Mouse (Mus musculus): Measurements from ENCODE around the gene Jsrp1. TPM values are rescaled to one million over a fixed set of nuclear protein-coding genes. Genes with fewer than 3 reads are reported as not detected.
A peak's percentile ranks its signal among the peaks of the same experiment; 100 is the strongest.

The Jsrp1 gene
- polyA plus RNA-seq (2012; ENCODE audit: insufficient read depth, insufficient read length, missing spikeins) = 2.4 and 4.9 TPM in 2 replicates

DNA sequence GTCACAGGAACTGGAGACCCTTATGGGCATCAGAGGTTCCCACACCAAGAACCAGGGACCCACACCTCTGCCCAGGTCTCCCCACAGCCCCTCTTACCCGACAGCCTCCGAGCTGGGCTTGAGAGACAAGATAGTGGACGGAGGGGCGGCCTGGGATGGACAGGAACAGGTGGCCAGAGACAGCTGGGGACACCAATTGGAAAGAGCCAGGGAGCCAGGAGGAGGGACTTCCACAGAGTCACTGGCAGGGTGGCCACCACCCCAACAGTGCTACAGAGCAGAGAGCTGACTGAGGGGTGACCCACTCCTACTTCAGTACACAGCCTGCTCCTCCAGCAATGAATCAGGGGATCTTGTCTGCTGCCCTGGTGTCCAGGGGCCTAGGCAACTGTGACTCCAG, at the start of gene Jsrp1:
Gene Jsrp1 (minus strand): TSS at position 133 of the 400 bp plus-strand sequence.
- H3K4me3 ChIP-seq (ENCODE audit: insufficient read depth, low read depth, low read length) = no peak within 1 kb of the TSS
- no peak within 1 kb of the TSS for H3K27ac ChIP-seq (replicated peaks; ENCODE audit: low read depth, low read length)
- H3K4me1 ChIP-seq (ENCODE audit: control insufficient read depth, insufficient read depth, insufficient read length, low read length) = no peaks in the 10 kb centered on the region

DNA sequence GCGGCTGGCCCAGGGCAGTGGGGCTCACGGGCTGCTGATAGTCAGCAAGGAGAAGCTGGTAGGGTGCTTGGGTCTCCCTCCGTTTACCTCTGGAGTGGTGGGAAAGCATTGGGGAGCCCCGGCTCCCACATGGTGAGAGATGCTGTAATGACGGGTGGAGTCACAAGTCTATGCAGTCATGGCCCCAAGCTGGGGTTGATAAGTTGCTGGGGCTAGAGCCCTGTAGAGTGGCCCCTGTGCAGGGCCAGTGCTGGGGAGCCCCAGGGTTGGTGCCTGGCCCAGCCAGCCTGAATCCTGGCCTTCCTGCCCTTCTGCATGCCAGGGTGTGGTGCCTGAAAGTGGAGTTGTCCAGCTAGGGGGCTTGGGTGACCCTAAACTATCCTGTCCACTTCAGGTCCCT, 49.0 kb upstream of the Jsrp1 start:
- Histone ChIP-seq H3K4me3 (ENCODE audit: insufficient read depth, low read depth, low read length) (no peak overlapping the region), H3K27ac (replicated peaks; ENCODE audit: low read depth, low read length) (no peak overlapping the region), H3K4me1 (ENCODE audit: control insufficient read depth, insufficient read depth, insufficient read length, low read length) (no peaks in the 10 kb centered on the region)

DNA sequence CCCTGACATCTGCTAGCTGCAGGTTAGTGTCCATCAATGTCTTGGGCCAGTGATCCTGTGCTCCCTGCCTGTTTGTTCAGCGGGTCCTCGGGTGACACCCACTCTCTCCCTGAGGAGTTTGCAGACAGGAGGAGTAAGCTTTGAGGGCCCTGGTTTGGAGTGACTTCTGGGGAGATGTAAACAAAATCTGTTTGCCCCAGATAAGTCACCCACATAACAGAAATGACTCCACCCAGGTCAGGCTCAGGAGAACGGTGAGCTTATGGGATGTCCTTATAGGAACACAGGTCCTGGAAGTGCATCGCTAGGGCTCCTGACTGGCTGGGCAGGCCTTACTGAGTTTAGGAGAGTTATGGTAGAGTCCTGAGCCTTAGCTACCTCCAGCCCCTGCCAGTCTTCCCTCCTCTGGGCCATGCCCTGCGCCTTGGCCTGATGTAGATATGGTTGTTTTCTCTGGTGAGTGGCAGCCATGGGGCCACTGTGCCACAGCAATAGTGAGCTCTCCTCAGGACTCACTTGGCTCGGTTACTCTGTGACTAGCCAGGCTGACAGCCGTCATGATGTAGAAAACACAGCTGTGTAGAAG, 45.1 kb upstream of the Jsrp1 start:
- Histone ChIP-seq H3K27ac (replicated peaks; ENCODE audit: low read depth, low read length) (no peak overlapping the region), H3K4me3 (ENCODE audit: insufficient read depth, low read depth, low read length) (no peak overlapping the region), H3K4me1 (ENCODE audit: control insufficient read depth, insufficient read depth, insufficient read length, low read length) (peaks cover 6% of the 10 kb centered on the region)

DNA sequence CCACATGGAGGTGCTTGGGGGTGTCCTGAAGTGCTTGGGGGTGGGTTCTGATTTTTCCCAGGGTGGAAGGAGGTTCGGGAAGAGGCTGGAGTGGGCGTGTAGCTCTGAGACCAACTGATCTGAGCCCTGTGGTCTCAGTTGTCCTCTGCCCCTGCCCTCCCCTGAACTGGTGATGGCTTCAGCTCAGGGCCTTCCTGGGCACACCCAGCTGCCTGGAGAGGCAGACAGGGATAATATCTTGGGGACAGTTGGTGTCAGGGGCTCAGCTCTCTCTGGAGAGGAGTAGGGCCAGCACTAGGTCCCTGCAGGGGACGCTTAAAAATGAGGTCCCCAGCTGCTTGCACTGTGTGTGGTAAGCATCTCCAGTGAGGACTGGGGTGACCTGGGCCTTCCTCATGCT, 44.5 kb upstream of the Jsrp1 start:
- Histone ChIP-seq H3K4me1 (ENCODE audit: control insufficient read depth, insufficient read depth, insufficient read length, low read length) (peaks cover 6% of the 10 kb centered on the region), H3K27ac (replicated peaks; ENCODE audit: low read depth, low read length) (no peak overlapping the region), H3K4me3 (ENCODE audit: insufficient read depth, low read depth, low read length) (no peak overlapping the region)

DNA sequence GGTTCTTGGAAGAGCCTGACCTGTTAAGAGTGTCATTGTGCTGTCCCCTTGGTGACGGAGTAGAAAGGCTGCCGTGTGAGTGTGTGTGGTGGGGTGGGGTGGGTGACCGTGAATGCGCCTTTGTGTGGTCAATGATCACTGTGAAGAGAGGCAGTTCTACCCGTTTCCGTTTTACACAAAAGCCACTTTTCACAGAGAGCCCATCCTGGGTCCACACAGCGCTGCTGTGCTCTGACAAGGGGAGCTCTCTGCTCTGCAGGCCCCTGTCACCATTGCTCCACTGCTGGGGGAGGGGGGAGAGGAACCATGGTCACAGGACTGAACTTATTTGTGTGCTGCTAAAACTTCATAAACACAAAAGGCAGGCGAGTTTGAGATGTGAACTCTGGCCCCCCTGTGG, 44.1 kb upstream of the Jsrp1 start:
- peaks cover 6% of the 10 kb centered on the region for H3K4me1 ChIP-seq (ENCODE audit: control insufficient read depth, insufficient read depth, insufficient read length, low read length)
- no peak overlapping the region for H3K27ac ChIP-seq (replicated peaks; ENCODE audit: low read depth, low read length)
- H3K4me3 ChIP-seq (ENCODE audit: insufficient read depth, low read depth, low read length) = no peak overlapping the region

DNA sequence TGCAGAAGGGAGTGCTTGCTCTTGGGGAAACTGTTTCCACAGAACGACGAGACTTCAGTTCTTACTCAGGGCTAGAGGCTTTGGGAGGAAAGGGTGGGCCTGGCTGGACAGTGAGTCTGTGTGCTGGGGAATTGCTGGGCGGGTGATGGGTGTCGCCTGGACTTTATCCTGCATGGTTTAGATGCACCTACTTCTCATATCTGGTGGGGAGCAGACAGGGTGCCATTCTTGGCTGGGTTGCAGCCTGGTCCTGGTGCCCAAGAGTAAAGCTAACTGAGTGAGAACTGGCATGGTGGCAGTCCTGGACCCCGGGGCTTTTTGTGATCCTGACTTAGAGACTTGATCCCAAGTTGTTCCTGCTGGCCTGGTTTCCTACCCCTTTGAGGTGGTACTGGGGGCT, 43.6 kb upstream of the Jsrp1 start:
- no peak overlapping the region for H3K27ac ChIP-seq (replicated peaks; ENCODE audit: low read depth, low read length)
- H3K4me1 ChIP-seq (ENCODE audit: control insufficient read depth, insufficient read depth, insufficient read length, low read length) = peaks cover 6% of the 10 kb centered on the region

DNA sequence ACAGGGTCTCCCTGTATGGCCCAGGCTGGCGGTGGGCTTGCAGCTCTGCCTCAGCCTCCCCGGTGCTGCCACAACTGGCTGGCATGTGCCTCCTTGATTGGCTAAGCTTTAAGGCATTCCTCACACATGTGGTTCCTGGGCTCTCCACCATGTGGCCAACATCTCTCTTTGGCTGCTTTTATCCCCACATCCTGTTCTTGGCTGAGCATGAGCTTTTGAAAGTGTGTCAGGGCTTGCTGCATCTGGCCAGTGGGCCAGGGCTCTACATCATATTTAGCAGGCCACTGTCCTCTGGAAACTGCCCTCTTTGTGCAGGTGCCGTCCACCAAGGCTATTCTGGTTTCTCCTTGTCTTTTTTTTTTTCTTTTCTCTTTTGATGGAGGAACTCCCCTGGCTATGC, 43.0 kb upstream of the Jsrp1 start:
- H3K27ac ChIP-seq (replicated peaks; ENCODE audit: low read depth, low read length) = no peak overlapping the region
- 0 out of 2 replicates have a peak overlapping the region, but pooled peaks have one; percentile 2 for H3K4me3 ChIP-seq (ENCODE audit: insufficient read depth, low read depth, low read length)
- H3K4me1 ChIP-seq (ENCODE audit: control insufficient read depth, insufficient read depth, insufficient read length, low read length) = peaks cover 6% of the 10 kb centered on the region

More for the DNA sequence above, 43.6 kb upstream of the Jsrp1 start:
- no peak overlapping the region for H3K4me3 ChIP-seq (ENCODE audit: insufficient read depth, low read depth, low read length)

DNA sequence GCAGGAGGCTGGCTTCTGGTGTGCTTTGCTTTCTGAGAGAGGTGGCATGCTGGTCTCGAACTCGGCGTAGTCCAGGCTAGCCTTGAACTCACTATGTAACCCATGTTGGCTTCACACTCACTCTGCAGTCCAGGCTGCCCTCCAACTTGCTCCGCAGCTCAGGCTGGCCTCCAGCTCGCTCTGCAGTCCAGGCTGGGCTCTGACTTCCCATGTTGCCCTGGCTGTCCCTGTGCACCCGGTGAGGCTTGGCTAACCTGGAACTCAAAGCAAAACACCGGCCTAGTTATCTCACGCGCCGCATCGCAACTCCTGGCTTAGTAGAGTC, 42.4 kb upstream of the Jsrp1 start:
- H3K27ac ChIP-seq (replicated peaks; ENCODE audit: low read depth, low read length) = no peak overlapping the region

DNA sequence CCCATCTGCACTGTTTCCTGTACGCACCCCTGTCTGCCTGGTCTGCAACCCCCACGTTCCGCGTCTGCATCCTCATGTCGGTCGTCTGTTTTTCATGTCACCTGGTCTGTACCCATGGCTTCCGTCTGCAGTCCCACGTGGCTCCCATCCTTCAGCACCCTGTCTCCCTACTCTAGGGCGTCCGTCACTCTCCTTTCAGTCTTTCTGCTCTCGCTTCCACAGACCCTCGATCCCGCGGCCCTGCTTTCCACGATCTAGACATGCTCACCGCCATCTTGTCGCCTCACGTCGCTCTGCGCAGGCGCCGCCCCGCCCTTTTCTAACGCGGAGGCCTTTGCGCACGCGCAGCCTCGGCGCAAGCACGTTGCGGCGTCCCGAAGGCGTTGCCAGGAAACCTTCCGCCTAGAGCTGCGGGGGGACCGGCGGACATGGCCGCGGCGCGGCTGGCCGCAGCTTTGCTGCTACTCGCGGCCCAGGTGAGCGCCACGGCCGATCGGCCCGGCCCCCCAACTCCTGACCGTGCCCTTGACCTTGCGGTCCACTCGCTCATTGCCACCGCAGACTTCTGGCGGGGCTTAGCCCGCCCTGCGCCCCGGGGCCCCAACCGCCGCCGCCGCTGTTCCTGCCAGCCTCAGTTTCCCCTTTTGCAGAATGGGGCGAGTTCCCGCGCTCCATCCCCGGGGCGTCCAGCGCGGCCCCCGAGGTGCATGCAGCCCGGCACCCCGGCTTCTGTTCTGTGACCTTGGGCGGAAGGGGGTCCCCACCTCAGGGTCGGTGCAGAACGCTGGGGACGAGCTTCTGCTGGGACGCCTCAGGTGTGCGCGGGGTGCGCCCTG, 41.8 kb upstream of the Jsrp1 start, which contains the start of the genes Lsm7 and Sppl2b:
Gene Lsm7 (minus strand): TSS at position 297 of the 836 bp plus-strand sequence.
Gene Sppl2b (plus strand): TSS at position 363 of the 836 bp plus-strand sequence.
- peak within 1 kb of the TSS; percentile 62 for H3K4me3 ChIP-seq (ENCODE audit: insufficient read depth, low read depth, low read length)
- H3K27ac ChIP-seq (replicated peaks; ENCODE audit: low read depth, low read length) = 0 out of 2 replicates have a peak within 1 kb of the TSS, but pooled peaks have one; percentile 6
- H3K4me1 ChIP-seq (ENCODE audit: control insufficient read depth, insufficient read depth, insufficient read length, low read length) = peaks cover 6% of the 10 kb centered on the region

More for the DNA sequence above, 42.4 kb upstream of the Jsrp1 start:
- Histone ChIP-seq H3K4me3 (ENCODE audit: insufficient read depth, low read depth, low read length) (peak overlapping the region; percentile 62), H3K4me1 (ENCODE audit: control insufficient read depth, insufficient read depth, insufficient read length, low read length) (peaks cover 6% of the 10 kb centered on the region)

DNA sequence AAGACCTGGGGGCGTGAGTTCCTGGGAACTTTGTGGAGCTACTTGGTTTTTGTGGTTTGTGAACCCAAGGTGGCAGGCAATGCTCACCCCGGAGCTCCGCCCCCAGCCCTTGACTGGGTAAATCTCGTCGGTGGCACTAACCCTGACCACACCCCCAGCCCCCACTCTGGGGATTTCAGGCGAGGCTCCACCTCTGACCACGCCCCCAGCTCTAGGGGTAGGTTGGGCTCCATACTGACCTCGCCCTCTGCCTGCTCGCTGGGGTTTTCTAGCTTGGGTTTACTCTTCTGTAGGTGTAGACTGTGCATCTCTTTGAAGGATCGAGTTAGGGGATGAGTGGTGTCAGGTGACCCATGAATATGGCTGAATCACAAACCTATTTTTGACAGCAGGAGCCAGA, 35.3 kb upstream of the Jsrp1 start:
- Histone ChIP-seq H3K4me1 (ENCODE audit: control insufficient read depth, insufficient read depth, insufficient read length, low read length) (no peaks in the 10 kb centered on the region; the same call in 1 of the 2 replicates), H3K27ac (replicated peaks; ENCODE audit: low read depth, low read length) (no peak overlapping the region), H3K4me3 (ENCODE audit: insufficient read depth, low read depth, low read length) (no peak overlapping the region)

DNA sequence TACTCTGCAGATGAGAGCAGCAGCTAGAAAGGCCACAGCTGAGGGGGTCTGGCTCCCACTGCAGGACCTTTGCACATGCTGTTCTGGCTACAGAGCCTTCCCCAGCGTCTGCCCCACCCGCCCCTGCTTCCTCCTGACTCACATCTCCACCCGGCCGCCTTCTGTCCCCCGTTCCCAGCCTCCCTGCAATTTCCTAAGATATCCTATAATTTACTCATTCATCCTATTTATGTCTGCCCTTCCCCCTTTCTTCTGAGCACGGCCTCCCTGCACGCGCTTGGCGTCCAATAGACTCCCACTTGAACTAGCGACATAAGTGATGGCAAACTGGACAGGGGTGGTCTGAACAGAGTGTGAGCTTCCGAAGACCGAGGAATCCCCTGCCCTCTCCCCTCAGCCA, 32.4 kb upstream of the Jsrp1 start:
- Histone ChIP-seq H3K4me3 (ENCODE audit: insufficient read depth, low read depth, low read length) (no peak overlapping the region), H3K4me1 (ENCODE audit: control insufficient read depth, insufficient read depth, insufficient read length, low read length) (no peaks in the 10 kb centered on the region; the same call in 1 of the 2 replicates), H3K27ac (replicated peaks; ENCODE audit: low read depth, low read length) (no peak overlapping the region)

DNA sequence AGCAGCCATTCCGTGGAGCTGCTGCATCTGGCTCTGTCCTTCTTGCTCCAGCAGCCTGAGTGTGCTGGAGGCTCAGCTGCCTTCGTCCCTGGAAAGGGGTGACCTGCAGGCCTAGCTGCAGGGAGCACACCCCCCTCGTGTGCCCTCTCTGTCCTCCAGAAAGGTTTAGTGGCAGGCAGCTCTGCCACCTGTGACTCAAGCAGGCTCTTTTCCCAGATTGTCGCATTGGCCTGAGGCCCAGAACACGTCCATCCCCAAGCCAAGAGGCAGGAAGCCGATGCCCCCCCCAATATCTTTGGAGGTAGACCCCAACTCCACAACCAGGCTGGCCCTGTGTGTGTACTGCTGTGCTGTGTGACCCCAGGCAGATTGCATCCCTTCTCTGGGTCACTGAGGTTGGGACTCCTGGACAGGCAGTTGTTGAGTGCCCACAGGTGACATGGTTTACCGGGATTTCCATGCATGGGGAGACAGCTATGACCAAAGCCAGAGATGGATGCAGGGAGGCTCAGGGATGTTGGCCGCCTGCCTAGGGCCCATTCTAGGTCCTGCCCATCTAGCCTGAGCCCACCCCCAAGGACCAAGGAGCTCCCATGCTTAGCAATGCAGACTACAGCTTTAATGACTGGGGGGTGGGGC, 31.9 kb upstream of the Jsrp1 start:
- Histone ChIP-seq H3K4me1 (ENCODE audit: control insufficient read depth, insufficient read depth, insufficient read length, low read length) (no peaks in the 10 kb centered on the region; the same call in 1 of the 2 replicates), H3K27ac (replicated peaks; ENCODE audit: low read depth, low read length) (no peak overlapping the region), H3K4me3 (ENCODE audit: insufficient read depth, low read depth, low read length) (no peak overlapping the region)

DNA sequence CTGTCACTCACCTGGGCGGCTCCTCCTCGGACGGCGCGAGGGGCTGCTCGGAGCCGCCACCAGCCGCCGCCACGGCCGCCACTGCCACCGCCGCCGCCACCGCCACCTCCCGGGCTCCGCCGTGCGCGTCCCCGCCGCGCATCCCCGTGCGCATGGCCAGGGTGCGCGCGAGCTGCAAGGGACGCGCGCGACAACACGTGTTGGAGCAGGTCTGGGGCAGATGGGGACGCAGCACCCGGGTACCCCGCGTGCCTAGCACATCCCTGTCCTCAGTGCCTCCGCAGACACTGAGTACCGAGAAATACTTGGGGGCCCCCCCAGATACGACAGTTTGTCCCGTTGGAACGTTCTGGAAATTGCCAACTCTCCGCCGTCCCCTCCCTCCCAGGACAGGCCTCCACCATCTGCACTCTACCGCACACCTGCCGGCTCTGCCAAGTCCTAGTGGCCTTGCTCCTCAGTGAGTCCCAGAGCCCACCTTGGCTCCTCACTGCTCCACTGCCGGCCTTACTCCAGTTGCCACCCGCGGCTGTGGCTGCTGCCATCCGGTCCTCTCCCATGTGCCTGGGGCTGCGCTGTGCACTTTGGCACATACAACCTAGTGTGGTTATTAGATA, 30.7 kb upstream of the Jsrp1 start, which contains the start of gene Lingo3:
Gene Lingo3 (minus strand): TSS at position 109 of the 617 bp plus-strand sequence.
- no peak within 1 kb of the TSS for H3K27ac ChIP-seq (replicated peaks; ENCODE audit: low read depth, low read length)
- H3K4me3 ChIP-seq (ENCODE audit: insufficient read depth, low read depth, low read length) = no peak within 1 kb of the TSS; the same call in 1 of the 2 replicates
- no peaks in the 10 kb centered on the region; the same call in 1 of the 2 replicates for H3K4me1 ChIP-seq (ENCODE audit: control insufficient read depth, insufficient read depth, insufficient read length, low read length)

DNA sequence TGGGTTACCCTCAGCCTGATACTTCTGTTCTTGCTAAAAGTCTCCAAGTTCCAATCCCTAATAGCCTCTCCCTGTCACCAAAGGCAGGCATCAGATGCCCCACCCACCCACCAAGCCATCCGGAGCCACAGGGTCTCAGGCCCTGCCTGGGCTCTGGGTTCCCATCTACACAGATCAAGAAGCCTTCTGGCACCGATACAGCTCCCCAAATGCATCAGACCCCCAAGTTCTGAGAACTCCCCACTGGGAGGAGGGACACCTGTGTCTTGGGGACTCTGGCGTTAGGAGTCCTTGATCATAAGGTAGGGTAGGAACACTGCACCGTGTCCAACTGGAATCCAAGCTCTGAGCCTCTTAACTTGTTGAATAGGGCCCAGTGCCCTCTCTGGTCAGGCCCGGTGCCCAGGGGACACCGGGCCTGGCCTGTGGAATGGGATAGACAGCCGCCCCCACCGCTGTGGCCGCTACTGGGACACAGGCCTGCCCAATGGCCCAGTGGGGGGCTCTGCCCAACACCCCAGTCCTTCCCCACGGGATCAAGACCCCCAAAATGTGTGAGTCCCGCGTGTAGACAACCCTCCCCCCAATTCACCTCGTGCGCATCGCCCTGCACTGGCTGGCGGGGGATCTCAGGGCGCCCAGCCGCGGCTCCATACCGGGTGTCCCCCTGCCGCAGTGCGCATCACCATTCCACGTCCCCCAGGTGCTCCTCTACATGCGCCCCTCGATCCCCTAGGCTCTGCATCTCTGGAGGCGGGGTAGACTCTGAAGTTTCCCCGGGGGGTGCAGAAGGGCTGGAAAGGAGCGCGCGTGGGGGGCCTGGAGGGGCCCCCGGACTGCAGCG, 30.0 kb upstream of the Jsrp1 start:
- no peak overlapping the region for H3K4me3 ChIP-seq (ENCODE audit: insufficient read depth, low read depth, low read length)
- no peak overlapping the region for H3K27ac ChIP-seq (replicated peaks; ENCODE audit: low read depth, low read length)
- H3K4me1 ChIP-seq (ENCODE audit: control insufficient read depth, insufficient read depth, insufficient read length, low read length) = no peaks in the 10 kb centered on the region; the same call in 1 of the 2 replicates

All from brown adipose tissue, adult 24 weeks (tissue).